Mouse (Mus musculus) embryonic facial prominence, embryonic 13.5 days (tissue): Measurements from ENCODE around the gene Haus5. TPM values are rescaled to one million over a fixed set of nuclear protein-coding genes. Genes with fewer than 3 reads are reported as not detected.
A peak's percentile ranks its signal among the peaks of the same experiment; 100 is the strongest.

Experiments used
- ATAC-seq: fragments of 200-750 bp; cut with Nextera tagmentation; 2 replicates; pipeline ENCODE4 v1.8.0; 2017; ENCODE audit warnings: low read depth; ENCODE audit not compliant: insufficient number of reproducible peaks, insufficient read depth, low FRiP score, low TSS enrichment
- H3K27ac ChIP-seq: fragments of 300-500 bp; sonication (generic); 2 replicates; pipeline ENCODE4 v1.5.1; 2015; ENCODE audit warnings: moderate library complexity, mild to moderate bottlenecking, inconsistent platforms
- H3K27me3 ChIP-seq: fragments of 300-500 bp; sonication (generic); 2 replicates; pipeline ENCODE4 v1.6.1; 2015; ENCODE audit warnings: mild to moderate bottlenecking, inconsistent platforms
- H3K36me3 ChIP-seq: fragments of 300-500 bp; sonication (generic); 2 replicates; pipeline ENCODE4 v1.6.1; 2015; ENCODE audit warnings: mild to moderate bottlenecking, inconsistent platforms
- H3K4me1 ChIP-seq: fragments of 300-500 bp; sonication (generic); 2 replicates; pipeline ENCODE4 v1.6.1; 2015; ENCODE audit warnings: inconsistent platforms
- H3K4me2 ChIP-seq: fragments of 300-500 bp; sonication (generic); 2 replicates; pipeline ENCODE4 v1.6.1; 2015; ENCODE audit warnings: moderate library complexity, mild to moderate bottlenecking, inconsistent platforms
- H3K4me3 ChIP-seq: fragments of 300-500 bp; sonication (generic); 2 replicates; pipeline ENCODE4 v1.5.1; 2015; ENCODE audit warnings: mild to moderate bottlenecking, inconsistent platforms
- H3K9ac ChIP-seq: fragments of 300-500 bp; sonication (generic); 2 replicates; pipeline ENCODE4 v1.6.1; 2015; ENCODE audit warnings: mild to moderate bottlenecking, inconsistent platforms
- H3K9me3 ChIP-seq: fragments of 300-500 bp; sonication (generic); 2 replicates; pipeline ENCODE4 v1.6.1; 2016; ENCODE audit warnings: inconsistent platforms
- WGBS: fragments of 180-500 bp; shearing (Covaris S2); methylation state at CpG from one replicate; pipeline ENCODE4 v1.1.7; 2015; ENCODE audit warnings: mixed read lengths; 5-methylcytosine and 5-hydroxymethylcytosine counted together
- polyA plus RNA-seq: library from polyadenylated mRNA; unstranded; fragments of >200 nt; fragmentation: Nextera tagmentation; extraction: Ambion mirVana; gene quantifications from 2 replicates; pipeline ENCODE4 v1.2.1, GENCODE M21; 2015

The Haus5 gene
- polyA plus RNA-seq, 1 experiment from 2014 or later, result 51.0 TPM

DNA sequence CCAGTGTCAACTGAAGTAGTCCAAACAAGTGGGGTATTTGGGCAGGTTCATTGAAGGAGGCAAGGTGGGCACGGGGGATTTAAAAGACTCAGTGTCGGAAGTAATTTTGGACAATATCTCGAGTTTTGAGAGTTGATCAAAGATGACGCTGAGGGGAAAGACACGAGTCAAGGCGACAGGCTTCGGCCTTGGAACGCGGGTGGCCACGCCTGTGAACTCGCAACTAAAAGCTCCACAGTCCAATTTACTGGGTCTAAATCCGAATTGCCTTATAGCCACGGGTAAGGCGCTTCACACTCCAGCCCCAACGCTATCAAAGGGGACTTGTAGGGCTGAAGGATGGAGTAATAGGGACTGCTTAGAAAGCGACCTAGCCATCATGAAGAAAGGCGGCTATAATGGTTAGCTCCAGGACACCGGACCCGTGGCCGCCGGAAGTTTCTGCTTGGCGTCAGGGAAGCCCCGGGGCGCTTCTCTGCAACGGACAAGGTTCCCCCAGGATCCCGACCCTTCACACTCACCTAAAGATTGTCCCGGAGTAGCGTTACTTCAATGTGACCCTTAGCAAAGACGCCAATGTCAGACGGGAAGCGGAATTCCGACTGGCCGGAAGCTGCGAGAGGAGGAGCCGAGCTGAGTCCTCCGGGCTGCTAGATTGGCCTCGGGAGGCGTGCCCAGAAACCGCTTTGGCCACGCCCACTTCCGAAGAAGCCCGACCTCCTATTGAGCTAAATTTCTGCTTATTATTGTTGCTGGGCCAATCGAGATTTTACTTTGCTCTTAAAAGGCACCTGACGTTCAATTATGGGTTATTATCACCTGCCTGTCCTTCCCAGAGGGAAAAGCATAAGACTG lies 39.0 kb downstream of the Haus5 start, which contains the start of gene Cox6b1:
Gene Cox6b1, minus strand, starts transcription at position 622 of the 855 bp plus-strand sequence.
- Histone ChIP-seq H3K4me2 (peak within 1 kb of the TSS; percentile 91), H3K4me3 (peak within 1 kb of the TSS; percentile 83), H3K9me3 (no peaks in the 10 kb centered on the region), H3K36me3 (peaks cover 34% of the 10 kb centered on the region), H3K4me1 (peaks cover 9% of the 10 kb centered on the region), H3K27ac (peak within 1 kb of the TSS; percentile 48), H3K27me3 (peaks cover 14% of the 10 kb centered on the region), H3K9ac (peak within 1 kb of the TSS; percentile 91)
- ATAC-seq, result peak; percentile 84
- 2% methylated on average over 44 of the region's 44 CpGs for WGBS

DNA sequence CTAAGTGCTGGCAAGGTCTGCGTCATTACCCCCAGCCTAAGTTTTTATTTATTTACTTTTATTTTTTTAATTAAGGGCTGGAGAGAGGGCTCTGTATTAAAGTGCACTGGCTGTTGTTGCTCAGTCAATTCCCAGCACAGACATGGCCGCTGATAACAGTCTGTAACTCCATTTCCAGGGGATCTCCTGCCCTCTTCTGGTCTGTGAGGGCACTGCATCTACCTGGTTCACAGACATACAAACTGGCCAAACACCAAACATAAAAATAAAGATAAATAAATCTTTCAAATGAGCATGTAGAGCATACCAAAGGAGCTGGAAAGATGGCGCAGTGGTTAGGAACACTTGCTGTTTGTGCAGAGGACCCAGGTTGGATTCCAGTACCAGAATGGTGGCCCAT lies 45.6 kb downstream of the Haus5 start:
- H3K4me1 ChIP-seq, result no peaks in the 10 kb centered on the region
- H3K4me3 ChIP-seq, result no peak overlapping the region
- H3K27me3 ChIP-seq, result no peaks in the 10 kb centered on the region
- 90% methylated on average over 3 of the region's 3 CpGs for WGBS
- H3K4me2 ChIP-seq, result no peak overlapping the region
- H3K9me3 ChIP-seq, result no peaks in the 10 kb centered on the region
- ATAC-seq, result no peak
- H3K27ac ChIP-seq, result no peak overlapping the region
- H3K36me3 ChIP-seq, result peaks cover 83% of the 10 kb centered on the region
- H3K9ac ChIP-seq, result no peak overlapping the region

DNA sequence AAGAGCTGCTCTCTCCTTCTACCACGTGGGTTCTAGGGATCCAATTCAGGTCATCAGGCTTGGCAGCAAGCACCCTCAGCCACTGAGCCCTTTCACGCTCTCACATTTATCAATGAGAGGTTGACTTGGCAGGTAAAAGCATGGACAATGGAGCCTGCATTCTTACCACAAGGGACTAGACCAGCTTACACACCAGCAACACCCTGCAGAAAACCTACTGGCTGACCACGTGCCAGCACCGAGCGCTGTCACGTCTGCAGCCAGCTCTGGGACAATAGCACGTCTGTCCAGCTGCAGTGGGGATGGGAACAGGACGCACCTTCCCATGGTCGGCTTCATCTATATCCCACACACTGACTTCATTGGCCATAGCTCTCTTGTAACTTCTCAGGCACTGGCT lies 46.1 kb downstream of the Haus5 start:
- H3K27me3 ChIP-seq, result no peaks in the 10 kb centered on the region
- 93% methylated on average over 9 of the region's 9 CpGs for WGBS
- no peaks in the 10 kb centered on the region for H3K4me1 ChIP-seq
- no peak overlapping the region for H3K27ac ChIP-seq
- no peaks in the 10 kb centered on the region for H3K9me3 ChIP-seq
- ATAC-seq, result no peak
- H3K36me3 ChIP-seq, result peaks cover 78% of the 10 kb centered on the region
- H3K9ac ChIP-seq, result no peak overlapping the region
- no peak overlapping the region for H3K4me2 ChIP-seq
- no peak overlapping the region for H3K4me3 ChIP-seq

DNA sequence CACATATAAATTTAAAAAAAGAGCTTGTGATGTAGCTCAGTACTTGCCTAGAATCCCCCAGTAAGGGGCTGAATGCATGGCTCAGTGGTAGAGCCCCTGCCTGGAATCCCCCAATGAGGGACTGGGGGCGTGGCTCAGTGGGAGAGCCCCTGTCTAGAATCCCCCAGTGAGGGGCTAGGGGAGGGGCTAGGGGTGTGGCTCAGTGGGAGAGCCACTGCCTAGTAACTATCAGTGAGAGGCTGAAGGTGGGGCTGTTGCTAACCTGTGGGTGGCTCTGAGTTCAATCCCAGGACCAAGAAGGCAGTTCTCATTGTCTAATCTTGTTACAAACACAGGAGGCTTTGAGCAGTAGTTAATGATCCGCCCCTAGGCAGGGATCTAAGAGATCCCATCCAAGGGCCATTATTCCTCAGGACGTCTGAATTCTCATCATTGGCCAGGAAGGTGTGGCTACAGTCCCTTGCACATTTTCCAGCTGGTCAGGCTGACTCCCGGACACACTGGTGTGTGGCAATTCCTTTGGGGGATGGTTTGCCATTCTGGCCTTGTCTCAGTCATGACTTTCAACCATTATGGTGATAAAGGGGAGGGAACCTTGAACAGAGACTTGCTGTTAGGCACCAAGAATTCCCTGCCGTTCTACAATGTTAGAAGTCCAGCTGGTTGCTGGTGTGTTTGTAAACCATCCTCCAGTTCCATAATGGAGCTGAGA lies 49.6 kb downstream of the Haus5 start:
- H3K9me3 ChIP-seq, result no peaks in the 10 kb centered on the region
- H3K4me3 ChIP-seq, result no peak overlapping the region
- no peak overlapping the region for H3K27ac ChIP-seq
- H3K36me3 ChIP-seq, result peaks cover 50% of the 10 kb centered on the region
- H3K9ac ChIP-seq, result no peak overlapping the region
- ATAC-seq, result no peak
- H3K4me1 ChIP-seq, result no peaks in the 10 kb centered on the region
- no peaks in the 10 kb centered on the region for H3K27me3 ChIP-seq
- H3K4me2 ChIP-seq, result no peak overlapping the region
- 62% methylated on average over 5 of the region's 5 CpGs for WGBS

DNA sequence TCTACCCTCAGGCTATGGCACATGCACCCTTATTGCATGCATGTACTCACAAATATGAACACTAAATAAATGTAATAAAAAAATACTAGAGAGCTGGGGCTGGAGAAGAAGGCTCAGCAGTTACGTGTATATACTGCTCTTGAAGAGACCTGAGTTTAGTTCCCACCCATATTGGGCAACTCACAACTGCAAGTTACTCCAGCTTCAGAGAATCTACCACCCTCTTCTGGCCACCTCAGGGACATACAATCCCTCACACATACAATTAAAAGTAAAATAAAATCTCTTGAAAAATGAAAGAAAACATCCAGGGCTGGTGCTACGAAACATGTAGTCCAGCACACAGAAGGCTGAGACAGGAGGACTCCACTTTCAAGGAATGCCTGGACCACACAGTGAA lies 50.3 kb downstream of the Haus5 start:
- H3K4me3 ChIP-seq, result no peak overlapping the region
- WGBS, result 81% methylated on average over 2 of the region's 2 CpGs
- peaks cover 46% of the 10 kb centered on the region for H3K36me3 ChIP-seq
- H3K4me2 ChIP-seq, result no peak overlapping the region
- no peaks in the 10 kb centered on the region for H3K4me1 ChIP-seq
- H3K27ac ChIP-seq, result no peak overlapping the region
- H3K9me3 ChIP-seq, result no peaks in the 10 kb centered on the region
- H3K9ac ChIP-seq, result no peak overlapping the region
- H3K27me3 ChIP-seq, result no peaks in the 10 kb centered on the region
- ATAC-seq, result no peak

DNA sequence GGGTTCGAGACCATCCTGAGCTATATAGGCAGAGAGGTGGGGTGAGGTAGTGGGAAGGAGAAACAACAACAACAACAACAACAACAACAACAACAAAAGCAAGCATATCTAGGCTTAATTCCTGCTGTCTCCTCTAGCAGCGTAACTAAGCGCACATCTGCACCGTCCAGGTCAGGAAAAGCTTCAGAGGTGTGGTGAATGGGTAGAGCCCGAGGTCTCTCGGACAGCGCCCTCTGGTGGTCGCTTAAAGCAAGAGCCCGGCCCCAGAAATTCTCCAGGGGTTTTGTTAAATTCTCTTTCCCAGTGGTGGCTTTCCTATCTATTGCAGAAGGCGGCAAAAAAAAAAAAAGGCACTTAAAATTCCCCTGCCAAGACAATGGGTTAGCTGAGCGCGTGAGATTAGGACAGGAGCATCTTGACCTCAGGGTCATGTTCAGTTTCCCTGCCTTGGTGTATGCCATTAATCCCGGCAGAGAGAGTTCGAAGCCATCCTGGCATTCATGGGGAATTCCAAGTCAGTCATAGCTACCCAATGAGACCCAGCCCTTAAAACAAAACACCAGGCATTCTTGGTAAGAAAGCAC lies 51.2 kb downstream of the Haus5 start:
- Histone ChIP-seq H3K4me2 (no peak overlapping the region), H3K9me3 (no peaks in the 10 kb centered on the region), H3K36me3 (peaks cover 37% of the 10 kb centered on the region), H3K27me3 (no peaks in the 10 kb centered on the region), H3K27ac (no peak overlapping the region), H3K4me1 (no peaks in the 10 kb centered on the region), H3K4me3 (no peak overlapping the region), H3K9ac (no peak overlapping the region)
- 25% methylated on average over 14 of the region's 14 CpGs for WGBS
- no peak for ATAC-seq

DNA sequence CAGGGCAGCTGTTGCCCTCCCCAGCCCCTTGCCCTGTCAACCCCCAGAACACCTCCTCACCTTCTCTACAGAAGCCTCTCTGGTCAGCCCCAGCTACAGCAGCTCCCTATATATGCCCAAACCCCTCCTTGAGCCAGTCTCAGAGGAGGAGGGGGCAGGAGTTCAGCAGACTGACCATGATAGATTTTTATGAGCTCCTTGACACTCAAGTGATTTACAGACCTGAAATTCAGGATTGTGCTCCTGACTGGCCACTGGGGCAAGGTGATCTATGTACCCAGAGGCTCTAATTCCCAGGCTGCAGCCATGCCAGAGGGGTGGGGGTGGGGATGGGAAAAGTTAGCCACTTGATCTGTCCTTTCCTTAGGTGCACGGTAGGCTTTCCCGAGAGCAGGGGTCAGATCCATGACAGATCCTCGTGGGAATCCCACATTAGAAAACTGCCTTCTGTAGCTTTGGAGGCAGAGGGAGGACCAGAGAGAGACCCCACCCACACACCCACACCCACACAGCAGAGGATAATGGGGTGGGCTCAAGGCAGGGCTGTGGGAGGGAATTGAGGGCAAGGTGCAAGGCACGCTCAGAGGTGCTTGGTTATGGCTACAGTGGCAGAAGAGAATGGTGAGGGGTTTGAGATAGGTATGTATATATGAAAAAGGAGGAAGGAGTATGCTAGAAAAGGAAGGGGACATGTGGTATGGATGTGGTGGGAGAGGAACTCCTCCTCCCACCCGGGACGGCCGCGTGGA lies 52.0 kb downstream of the Haus5 start, which contains the start of gene Upk1a:
Gene Upk1a, minus strand, starts transcription at position 194 of the 749 bp plus-strand sequence.
- ATAC-seq, result no peak
- Histone ChIP-seq H3K27ac (no peak within 1 kb of the TSS), H3K27me3 (no peaks in the 10 kb centered on the region), H3K36me3 (peaks cover 29% of the 10 kb centered on the region), H3K9me3 (no peaks in the 10 kb centered on the region), H3K9ac (no peak within 1 kb of the TSS), H3K4me1 (no peaks in the 10 kb centered on the region), H3K4me3 (no peak within 1 kb of the TSS), H3K4me2 (no peak within 1 kb of the TSS)
- 71% methylated on average over 8 of the region's 8 CpGs for WGBS

DNA sequence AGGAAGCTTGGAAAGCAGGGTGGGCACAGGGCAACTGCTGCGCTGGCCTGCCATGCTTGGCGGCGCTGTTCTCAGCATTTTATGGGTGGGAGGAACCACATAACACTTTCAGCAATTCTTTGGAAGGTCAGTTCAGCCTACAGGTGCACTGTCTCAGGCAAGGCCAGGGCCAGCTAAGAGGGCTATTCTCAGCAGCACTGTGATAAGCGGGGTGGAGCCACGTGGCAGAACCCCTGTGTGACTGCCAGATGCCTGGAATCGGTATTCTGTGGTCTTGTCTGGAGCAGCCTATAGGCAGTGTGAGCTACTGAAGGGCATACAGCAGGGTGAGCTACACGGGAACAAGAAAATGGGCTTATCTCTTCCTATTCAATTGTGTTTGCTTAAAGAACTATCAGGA lies 54.8 kb downstream of the Haus5 start:
- 54% methylated on average over 7 of the region's 7 CpGs for WGBS
- H3K27ac ChIP-seq, result no peak overlapping the region
- no peaks in the 10 kb centered on the region for H3K9me3 ChIP-seq
- H3K4me2 ChIP-seq, result no peak overlapping the region
- H3K9ac ChIP-seq, result no peak overlapping the region
- no peaks in the 10 kb centered on the region for H3K4me1 ChIP-seq
- ATAC-seq, result no peak
- H3K27me3 ChIP-seq, result no peaks in the 10 kb centered on the region
- H3K36me3 ChIP-seq, result peaks cover 3% of the 10 kb centered on the region
- H3K4me3 ChIP-seq, result no peak overlapping the region

DNA sequence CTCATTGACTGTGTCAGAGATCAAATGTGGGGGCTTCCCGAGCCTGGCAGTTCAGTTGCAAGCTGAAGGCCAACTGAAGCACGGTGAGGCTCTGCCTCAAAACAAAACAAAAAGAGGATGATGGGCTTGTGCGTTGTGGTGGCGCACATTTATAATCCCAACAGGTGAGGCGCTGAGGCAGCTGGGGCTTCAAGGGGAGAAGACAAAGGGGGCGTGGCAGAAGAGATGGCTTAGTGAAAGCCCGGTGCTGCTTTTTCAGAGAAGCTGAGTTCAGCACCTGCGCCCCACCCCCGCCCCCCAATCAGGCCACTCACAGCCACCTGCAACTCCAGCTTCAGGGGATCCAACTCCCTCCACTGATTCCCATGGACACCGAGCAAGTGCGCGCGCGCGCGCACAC lies 56.3 kb downstream of the Haus5 start:
- H3K36me3 ChIP-seq, result no peaks in the 10 kb centered on the region
- H3K9me3 ChIP-seq, result no peaks in the 10 kb centered on the region
- 47% methylated on average over 16 of the region's 16 CpGs for WGBS
- no peaks in the 10 kb centered on the region for H3K27me3 ChIP-seq
- no peak overlapping the region for H3K9ac ChIP-seq
- no peak overlapping the region for H3K27ac ChIP-seq
- no peaks in the 10 kb centered on the region for H3K4me1 ChIP-seq
- H3K4me2 ChIP-seq, result no peak overlapping the region
- no peak for ATAC-seq
- no peak overlapping the region for H3K4me3 ChIP-seq

DNA sequence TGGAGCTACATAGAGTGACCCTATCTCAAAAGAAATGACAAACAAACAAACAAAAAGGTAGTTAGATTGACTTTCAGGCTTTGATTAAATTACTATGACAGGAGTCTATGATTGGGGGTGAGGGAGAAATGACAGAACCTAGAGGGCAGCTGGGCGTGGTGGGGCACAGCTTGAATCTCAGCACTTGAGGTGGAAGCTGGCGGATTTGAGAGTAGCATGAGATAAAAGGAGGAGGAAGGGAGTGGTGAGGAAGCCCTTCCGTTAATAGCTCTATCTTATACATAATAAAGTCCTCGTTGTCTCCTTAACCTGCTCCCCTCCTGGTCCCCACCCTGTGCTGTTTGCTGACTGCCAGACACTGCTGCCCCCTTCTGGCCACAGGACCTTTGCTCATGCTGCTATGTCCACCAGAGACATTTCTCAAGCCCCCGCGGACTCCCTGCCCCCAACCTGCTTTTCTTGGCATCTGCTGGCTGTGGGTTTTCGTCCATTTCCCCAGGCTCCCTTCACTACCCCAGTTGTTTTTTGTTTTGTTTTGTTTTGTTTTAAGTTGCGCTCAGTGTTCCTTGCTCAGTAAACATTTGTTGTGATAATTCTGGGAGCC lies 57.0 kb downstream of the Haus5 start:
- Histone ChIP-seq H3K4me3 (no peak overlapping the region), H3K9me3 (no peaks in the 10 kb centered on the region), H3K9ac (no peak overlapping the region), H3K27ac (no peak overlapping the region), H3K4me1 (no peaks in the 10 kb centered on the region), H3K36me3 (no peaks in the 10 kb centered on the region), H3K27me3 (no peaks in the 10 kb centered on the region), H3K4me2 (no peak overlapping the region)
- ATAC-seq, result no peak
- WGBS, result 24% methylated on average over 8 of the region's 8 CpGs

DNA sequence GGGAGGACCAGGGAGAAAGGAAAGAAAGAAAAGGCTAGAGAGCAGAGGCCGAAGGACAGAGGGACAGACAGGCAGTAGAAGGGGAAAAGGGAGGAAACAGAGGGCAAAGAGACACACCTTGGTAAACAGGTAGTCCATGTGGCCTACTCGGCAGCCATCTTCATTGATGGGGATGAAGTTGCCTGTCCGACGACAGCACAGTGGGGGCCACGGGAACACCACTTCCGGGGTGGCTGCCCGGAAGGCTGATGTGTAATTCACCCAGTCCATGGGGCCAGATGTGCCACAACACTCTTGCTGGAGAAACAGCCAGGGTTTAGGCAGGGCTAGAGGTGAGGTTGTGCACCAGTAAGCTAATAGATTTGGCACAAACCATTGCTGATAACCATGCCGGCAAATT lies 59.9 kb downstream of the Haus5 start:
- Histone ChIP-seq H3K4me1 (no peaks in the 10 kb centered on the region), H3K9ac (0 out of 2 replicates have a peak overlapping the region, but pooled peaks have one; percentile 36), H3K27ac (no peak overlapping the region), H3K9me3 (no peaks in the 10 kb centered on the region), H3K4me2 (no peak overlapping the region), H3K4me3 (no peak overlapping the region), H3K27me3 (no peaks in the 10 kb centered on the region), H3K36me3 (no peaks in the 10 kb centered on the region)
- 91% methylated on average over 8 of the region's 8 CpGs for WGBS
- ATAC-seq, result no peak
